Mouse (Mus musculus) heart, adult 2 months (tissue): ENCODE data around the gene Mpst. TPM values are rescaled to one million over a fixed set of nuclear protein-coding genes. Genes with fewer than 3 reads are reported as not detected.

ENCODE experiments used
- DNase-seq, 2 experiments: peaks; one replicate each; pipeline ENCODE4 v3.0.0; 2021
- H3K27ac ChIP-seq: fragments of 200-600 bp; 2 replicates; pipeline ENCODE4 v1.8.1; 2022
- H3K27me3 ChIP-seq: fragments of 200-500 bp; 2 replicates; pipeline ENCODE4 v1.6.1; 2012; ENCODE audit warnings: mild to moderate bottlenecking, low read length, inconsistent platforms, mixed read lengths; ENCODE audit not compliant: control insufficient read depth, insufficient read depth
- H3K36me3 ChIP-seq: fragments of 200-500 bp; 2 replicates; pipeline ENCODE4 v1.6.1; 2012; ENCODE audit warnings: low read length, inconsistent platforms; ENCODE audit not compliant: control insufficient read depth, insufficient read depth
- H3K4me1 ChIP-seq: fragments of 200-500 bp; 2 replicates; pipeline ENCODE4 v1.6.1; 2011; ENCODE audit warnings: low read length; ENCODE audit not compliant: control insufficient read depth, insufficient read depth
- H3K4me3 ChIP-seq: fragments of 200-600 bp; 2 replicates; pipeline ENCODE4 v1.8.1; 2022
- H3K79me2 ChIP-seq: fragments of 200-500 bp; replicated peaks from 2 replicates; pipeline ENCODE4 v1.6.1; 2012; ENCODE audit warnings: mild to moderate bottlenecking, inconsistent platforms, low read length, moderate library complexity, mixed read lengths; ENCODE audit not compliant: control insufficient read depth, insufficient read depth
- H3K9ac ChIP-seq: fragments of 200-500 bp; 2 replicates; pipeline ENCODE4 v1.6.1; 2012; ENCODE audit warnings: low read depth, mild to moderate bottlenecking, control low read depth, inconsistent platforms, low read length, mixed read lengths
- CTCF ChIP-seq: fragments of 200-600 bp; IDR thresholded peaks from 2 replicates; pipeline ENCODE4 v1.8.1; 2022; ENCODE audit warnings: antibody characterized with exemption, mild to moderate bottlenecking, moderate library complexity
- EP300 ChIP-seq: fragments of 200-500 bp; IDR thresholded peaks from 2 replicates; pipeline ENCODE4 v1.6.1; 2011; ENCODE audit warnings: low read depth, low read length, control low read depth; ENCODE audit not compliant: insufficient read depth
- POLR2A ChIP-seq: fragments of 200-500 bp; IDR thresholded peaks from 2 replicates; pipeline ENCODE4 v1.6.1; 2011; ENCODE audit warnings: mild to moderate bottlenecking, low read depth, low read length, control low read depth; ENCODE audit not compliant: insufficient read depth
- WGBS: fragments of 180-500 bp; shearing (Covaris S2); methylation state at CpG from one replicate; pipeline ENCODE4 v1.1.7; 2018; 5-methylcytosine and 5-hydroxymethylcytosine counted together
- intact Hi-C: fragments of 180-260 bp; cut with DNase I; formaldehyde crosslinking; loops from one replicate; pipeline ENCODE4 v1.15.1; 2025
- polyA plus RNA-seq: library from polyadenylated mRNA; depleted of rRNA; stranded (reverse); fragments of >200 nt; gene quantifications from 2 replicates; pipeline ENCODE4 v1.2.3, GENCODE M21; 2012
- total RNA-seq, 2 experiments: library from RNA; stranded (reverse); gene quantifications; 2 replicates each; pipeline ENCODE4 v1.2.3; 2021

The Mpst gene
- total and polyA plus RNA-seq, 3 experiments: 37.5 to 79.5 (median 45.9) TPM

DNA sequence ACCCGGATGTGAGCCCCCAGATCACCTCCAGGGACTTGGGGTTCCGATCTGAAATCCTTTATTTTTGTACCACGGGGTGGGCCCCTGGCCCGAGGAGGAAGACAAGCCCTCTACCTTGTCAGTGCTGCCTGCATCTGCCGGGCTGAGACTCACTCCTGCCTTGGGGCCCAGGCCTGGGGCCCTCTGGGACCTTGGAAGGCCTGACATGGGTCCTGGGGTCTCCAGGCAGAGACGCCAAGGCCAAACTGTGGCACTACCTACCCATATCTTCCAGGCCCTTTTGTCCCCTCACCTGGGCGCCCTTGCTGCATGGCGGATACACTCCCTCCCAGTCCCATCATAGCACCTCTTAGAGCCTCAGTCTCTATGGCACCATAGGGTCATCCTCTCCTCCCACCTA, 32.3 kb downstream of the Mpst start:
- Histone ChIP-seq H3K27ac (no peak overlapping the region), H3K9ac (no peak overlapping the region), H3K27me3 (no peaks in the 10 kb centered on the region), H3K79me2 (no peaks in the 10 kb centered on the region), H3K4me3 (no peak overlapping the region), H3K4me1 (peaks cover 3% of the 10 kb centered on the region), H3K36me3 (no peaks in the 10 kb centered on the region)
- 66% methylated on average over 8 of the region's 8 CpGs for WGBS
- TF ChIP-seq EP300: no peak
- TF ChIP-seq CTCF: no peak
- no peak for TF ChIP-seq POLR2A
- DNase-seq: peak in 1 of 2 experiments; percentile 7
- intact Hi-C loops: no loop called here

GRCm38 (mm10) chr15:78438973-78439372, 32.8 kb downstream of the Mpst start:
- no peak for DNase-seq
- Histone ChIP-seq H3K79me2 (no peaks in the 10 kb centered on the region), H3K36me3 (no peaks in the 10 kb centered on the region), H3K27ac (no peak overlapping the region), H3K4me3 (no peak overlapping the region), H3K4me1 (peaks cover 3% of the 10 kb centered on the region), H3K9ac (no peak overlapping the region), H3K27me3 (no peaks in the 10 kb centered on the region)
- WGBS: 84% methylated on average over 9 of the region's 9 CpGs
- TF ChIP-seq CTCF (no peak), POLR2A (no peak), EP300 (no peak)
- intact Hi-C loops: no loop called here

DNA sequence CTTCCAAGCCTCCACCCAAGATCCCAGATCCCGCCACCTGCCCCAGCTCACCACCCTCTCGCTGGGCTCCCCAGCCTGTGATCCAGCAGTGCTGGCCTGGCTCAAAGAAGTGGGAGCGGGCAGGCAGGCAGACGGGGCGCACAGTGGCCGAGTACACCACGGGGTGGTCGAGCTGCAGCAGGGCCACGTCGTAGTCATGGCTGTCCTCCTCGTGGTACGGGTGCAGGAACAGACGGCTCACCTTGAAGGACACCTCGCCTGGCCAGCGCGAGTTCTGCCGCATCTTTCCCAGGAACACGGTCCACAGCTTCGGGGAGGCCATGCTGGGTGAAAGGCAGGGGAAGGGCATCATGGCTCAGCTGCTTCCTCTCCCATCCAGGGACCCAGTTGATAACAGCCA, 36.0 kb downstream of the Mpst start:
- TF ChIP-seq EP300 (no peak), POLR2A (no peak), CTCF (no peak)
- intact Hi-C loops: no loop called here
- peak in 1 of 2 experiments; percentile 3 for DNase-seq
- Histone ChIP-seq H3K36me3 (no peaks in the 10 kb centered on the region), H3K27me3 (no peaks in the 10 kb centered on the region), H3K27ac (no peak overlapping the region), H3K4me3 (no peak overlapping the region), H3K4me1 (peaks cover 2% of the 10 kb centered on the region), H3K9ac (no peak overlapping the region), H3K79me2 (no peaks in the 10 kb centered on the region)
- 92% methylated on average over 19 of the region's 19 CpGs for WGBS

GRCm38 (mm10) chr15:78443857-78444256, 37.6 kb downstream of the Mpst start:
- H3K4me3 ChIP-seq: no peak overlapping the region
- no peaks in the 10 kb centered on the region for H3K36me3 ChIP-seq
- intact Hi-C loops: no loop called here
- DNase-seq: no peak
- no peaks in the 10 kb centered on the region for H3K27me3 ChIP-seq
- H3K9ac ChIP-seq: no peak overlapping the region
- H3K79me2 ChIP-seq: no peaks in the 10 kb centered on the region
- no peak for TF ChIP-seq POLR2A
- no peak for TF ChIP-seq CTCF
- no peak for TF ChIP-seq EP300
- 43% methylated on average over 6 of the region's 6 CpGs for WGBS
- peaks cover 3% of the 10 kb centered on the region; the same call in 1 of the 2 replicates for H3K4me1 ChIP-seq
- no peak overlapping the region for H3K27ac ChIP-seq

DNA sequence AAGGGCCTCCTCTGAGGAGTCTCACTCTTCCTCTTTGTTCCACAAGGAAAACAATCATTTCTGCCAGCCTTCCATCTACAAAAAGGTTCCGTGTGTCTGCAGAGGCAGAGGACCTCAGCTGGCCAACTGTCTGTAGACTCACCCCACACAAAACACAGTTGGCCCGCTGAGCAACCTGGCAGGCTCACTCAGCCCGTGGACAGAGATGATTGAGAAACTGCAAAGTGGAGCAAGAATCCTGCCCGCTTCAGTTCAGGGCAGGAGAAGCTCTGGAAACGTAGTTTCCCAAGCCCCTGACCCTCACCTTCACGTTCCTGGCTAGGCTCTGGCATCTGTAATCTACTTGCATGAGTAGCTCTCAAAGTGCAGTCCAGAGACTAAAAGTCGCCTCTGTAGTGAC, 40.9 kb downstream of the Mpst start:
- DNase-seq: peak in 1 of 2 experiments; percentile 41
- no peaks in the 10 kb centered on the region for H3K79me2 ChIP-seq
- H3K9ac ChIP-seq: no peak overlapping the region
- no peak overlapping the region for H3K4me3 ChIP-seq
- peak overlapping the region; percentile 17; the same call in 1 of the 2 replicates for H3K27ac ChIP-seq
- H3K4me1 ChIP-seq: peaks cover 10% of the 10 kb centered on the region
- no peaks in the 10 kb centered on the region for H3K27me3 ChIP-seq
- intact Hi-C loops: loop anchor here (1.0 kb wide), 1 partner anchor 135 kb away; no protein-coding TSS in a partner anchor
- WGBS: 44% methylated on average over 7 of the region's 7 CpGs
- no peaks in the 10 kb centered on the region for H3K36me3 ChIP-seq
- TF ChIP-seq CTCF (no peak), EP300 (no peak), POLR2A (no peak)

GRCm38 (mm10) chr15:78447746-78448535, 41.7 kb downstream of the Mpst start:
- under 1% methylated on average over 22 of the region's 22 CpGs for WGBS
- peak overlapping the region; percentile 50 for H3K4me3 ChIP-seq
- peaks cover 10% of the 10 kb centered on the region for H3K4me1 ChIP-seq
- TF ChIP-seq CTCF (peak; percentile 87), POLR2A (0 out of 2 replicates have a peak, but pooled peaks have one; percentile 12), EP300 (peak; percentile 47; the same call in 1 of the 2 replicates)
- H3K79me2 ChIP-seq: no peaks in the 10 kb centered on the region
- H3K27me3 ChIP-seq: no peaks in the 10 kb centered on the region
- peak; percentile 90 to 97 for DNase-seq
- H3K27ac ChIP-seq: peak overlapping the region; percentile 90
- intact Hi-C loops: loop anchor here (1.0 to 2.0 kb wide), 3 partner anchors 63 to 134 kb away; no protein-coding TSS in a partner anchor
- no peaks in the 10 kb centered on the region for H3K36me3 ChIP-seq
- peak overlapping the region; percentile 59; the same call in 1 of the 2 replicates for H3K9ac ChIP-seq
